Mouse (Mus musculus) kidney, postnatal 14 days (tissue): ENCODE data around the gene Ggta1.

Experiments used
- DNase-seq: peaks from one replicate; pipeline ENCODE4 v3.0.0; 2022; ENCODE audit warnings: mixed read lengths

Ggta1 gene

GRCm38 (mm10) chr2:35462791-35463281 is at the start of gene Ggta1:
Gene Ggta1 (minus strand): TSS chr2:35463231.
- DNase-seq = no peak

- no peak for DNase-seq
Measured at GRCm38 (mm10) chr2:35512226-35512625, 49.2 kb upstream of the Ggta1 start.

- no peak for DNase-seq
Measured at GRCm38 (mm10) chr2:35510920-35511319, 47.9 kb upstream of the Ggta1 start.

- no peak for DNase-seq
Measured at GRCm38 (mm10) chr2:35509888-35510287, 46.9 kb upstream of the Ggta1 start.

GRCm38 (mm10) chr2:35509343-35509667 is 46.3 kb upstream of the Ggta1 start:
- no peak for DNase-seq

- peak; percentile 61 for DNase-seq
Measured at GRCm38 (mm10) chr2:35508597-35509342, 45.7 kb upstream of the Ggta1 start.

- DNase-seq = no peak
Measured at GRCm38 (mm10) chr2:35507191-35507511, 44.1 kb upstream of the Ggta1 start.

- no peak for DNase-seq
Measured at GRCm38 (mm10) chr2:35506311-35507190, 43.5 kb upstream of the Ggta1 start.

GRCm38 (mm10) chr2:35505519-35506286 is 42.7 kb upstream of the Ggta1 start:
- no peak for DNase-seq

- DNase-seq = no peak
Measured at GRCm38 (mm10) chr2:35504417-35504776, 41.4 kb upstream of the Ggta1 start.

GRCm38 (mm10) chr2:35503723-35504416 is 40.8 kb upstream of the Ggta1 start:
- no peak for DNase-seq

GRCm38 (mm10) chr2:35503021-35503722 is 40.1 kb upstream of the Ggta1 start:
- no peak for DNase-seq

GRCm38 (mm10) chr2:35502561-35502960 is 39.5 kb upstream of the Ggta1 start:
- DNase-seq = no peak

- no peak for DNase-seq
Measured at GRCm38 (mm10) chr2:35499474-35499873, 36.4 kb upstream of the Ggta1 start.

- DNase-seq = no peak
Measured at GRCm38 (mm10) chr2:35498961-35499360, 35.9 kb upstream of the Ggta1 start.

- DNase-seq = no peak
Measured at GRCm38 (mm10) chr2:35497662-35498196, 34.7 kb upstream of the Ggta1 start.

GRCm38 (mm10) chr2:35496279-35497013 is 33.4 kb upstream of the Ggta1 start:
- DNase-seq = no peak

GRCm38 (mm10) chr2:35495486-35496278 is 32.7 kb upstream of the Ggta1 start:
- DNase-seq = no peak

- no peak for DNase-seq
Measured at GRCm38 (mm10) chr2:35493566-35493965, 30.5 kb upstream of the Ggta1 start.

- no peak for DNase-seq
Measured at GRCm38 (mm10) chr2:35491151-35491550, 28.1 kb upstream of the Ggta1 start.
